Mouse (Mus musculus): ENCODE data around the gene Zfand5.
"Not testable (repeated sequence)": the region's sequence is repeated elsewhere in the genome, so short reads cannot be mapped to it uniquely, and the experiment has no call there.

Zfand5 gene

GRCm38 (mm10) chr19:21271741-21272654, at the start of gene Zfand5:
Gene Zfand5, plus strand, starts transcription at chr19:21272278.
- DNase-seq (ENCODE audit: low read depth, low spot score): peak; percentile 91

GRCm38 (mm10) chr19:21227131-21227530, 44.9 kb upstream of the Zfand5 start:
- no peak for DNase-seq (ENCODE audit: low read depth, low spot score)

- DNase-seq (ENCODE audit: low read depth, low spot score): no peak
Observed at GRCm38 (mm10) chr19:21227754-21228153, 44.3 kb upstream of the Zfand5 start.

GRCm38 (mm10) chr19:21248730-21249129, 23.3 kb upstream of the Zfand5 start:
- not testable (repeated sequence) for DNase-seq (ENCODE audit: low read depth, low spot score)

GRCm38 (mm10) chr19:21253846-21254245, 18.2 kb upstream of the Zfand5 start:
- no peak for DNase-seq (ENCODE audit: low read depth, low spot score)

GRCm38 (mm10) chr19:21255920-21256319, 16.2 kb upstream of the Zfand5 start:
- DNase-seq (ENCODE audit: low read depth, low spot score): no peak

GRCm38 (mm10) chr19:21259453-21259852, 12.6 kb upstream of the Zfand5 start:
- no peak for DNase-seq (ENCODE audit: low read depth, low spot score)

GRCm38 (mm10) chr19:21260280-21260679, 11.8 kb upstream of the Zfand5 start:
- no peak for DNase-seq (ENCODE audit: low read depth, low spot score)

- DNase-seq (ENCODE audit: low read depth, low spot score): no peak
Observed at GRCm38 (mm10) chr19:21271186-21271585, 892 bp upstream of the Zfand5 start.

GRCm38 (mm10) chr19:21272655-21273284, 692 bp downstream of the Zfand5 start:
- DNase-seq (ENCODE audit: low read depth, low spot score): peak; percentile 19

GRCm38 (mm10) chr19:21273440-21273839, 1.4 kb downstream of the Zfand5 start:
- peak; percentile 7 for DNase-seq (ENCODE audit: low read depth, low spot score)

GRCm38 (mm10) chr19:21274181-21274591, 2.1 kb downstream of the Zfand5 start:
- peak; percentile 16 for DNase-seq (ENCODE audit: low read depth, low spot score)

GRCm38 (mm10) chr19:21274714-21275113, 2.6 kb downstream of the Zfand5 start:
- no peak for DNase-seq (ENCODE audit: low read depth, low spot score)

GRCm38 (mm10) chr19:21276317-21276716, 4.2 kb downstream of the Zfand5 start:
- peak; percentile 9 for DNase-seq (ENCODE audit: low read depth, low spot score)

GRCm38 (mm10) chr19:21286421-21287097, 14.5 kb downstream of the Zfand5 start:
- DNase-seq (ENCODE audit: low read depth, low spot score): no peak

GRCm38 (mm10) chr19:21297411-21297810, 25.3 kb downstream of the Zfand5 start:
- no peak for DNase-seq (ENCODE audit: low read depth, low spot score)

- no peak for DNase-seq (ENCODE audit: low read depth, low spot score)
Observed at GRCm38 (mm10) chr19:21301787-21302186, 29.7 kb downstream of the Zfand5 start.

GRCm38 (mm10) chr19:21307755-21308154, 35.7 kb downstream of the Zfand5 start:
- no peak for DNase-seq (ENCODE audit: low read depth, low spot score)

- DNase-seq (ENCODE audit: low read depth, low spot score): not testable (repeated sequence)
Observed at GRCm38 (mm10) chr19:21310364-21310763, 38.3 kb downstream of the Zfand5 start.

- no peak for DNase-seq (ENCODE audit: low read depth, low spot score)
Observed at GRCm38 (mm10) chr19:21315701-21316100, 43.6 kb downstream of the Zfand5 start.

GRCm38 (mm10) chr19:21319618-21320017, 47.5 kb downstream of the Zfand5 start:
- DNase-seq (ENCODE audit: low read depth, low spot score): no peak

GRCm38 (mm10) chr19:21325333-21325732, 53.3 kb downstream of the Zfand5 start:
- DNase-seq (ENCODE audit: low read depth, low spot score): no peak
